Mouse (Mus musculus) liver, adult (tissue): ENCODE data around the gene Ppp4c.

Experiments used
- GATA4 ChIP-seq: IDR thresholded peaks from 2 replicates; pipeline ENCODE4 v1.6.1; 2014; ENCODE audit warnings: mild to moderate bottlenecking, low read length; ENCODE audit not compliant: insufficient replicate concordance

Gene Ppp4c

DNA sequence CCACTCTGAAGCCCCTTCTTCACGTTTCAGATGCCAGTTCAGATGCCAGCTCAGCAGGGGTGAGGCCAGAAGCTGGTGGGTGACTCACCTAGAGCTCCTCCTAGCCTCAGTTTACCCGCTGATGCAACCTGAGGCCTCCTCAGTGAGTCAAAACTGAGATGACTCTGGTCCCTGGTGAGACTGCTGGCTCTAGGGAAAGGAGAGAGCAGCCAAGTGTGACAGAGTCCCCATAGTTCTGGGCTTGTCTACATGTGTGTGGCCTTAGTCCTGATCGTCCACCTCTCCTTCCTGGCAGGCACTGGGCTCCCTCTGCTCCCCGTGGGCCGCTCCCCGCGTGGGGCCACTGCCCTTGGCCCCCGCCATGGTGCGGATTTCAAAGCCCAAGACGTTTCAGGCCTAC, 14.8 kb downstream of the Ppp4c start:
- TF ChIP-seq GATA4: no peak

DNA sequence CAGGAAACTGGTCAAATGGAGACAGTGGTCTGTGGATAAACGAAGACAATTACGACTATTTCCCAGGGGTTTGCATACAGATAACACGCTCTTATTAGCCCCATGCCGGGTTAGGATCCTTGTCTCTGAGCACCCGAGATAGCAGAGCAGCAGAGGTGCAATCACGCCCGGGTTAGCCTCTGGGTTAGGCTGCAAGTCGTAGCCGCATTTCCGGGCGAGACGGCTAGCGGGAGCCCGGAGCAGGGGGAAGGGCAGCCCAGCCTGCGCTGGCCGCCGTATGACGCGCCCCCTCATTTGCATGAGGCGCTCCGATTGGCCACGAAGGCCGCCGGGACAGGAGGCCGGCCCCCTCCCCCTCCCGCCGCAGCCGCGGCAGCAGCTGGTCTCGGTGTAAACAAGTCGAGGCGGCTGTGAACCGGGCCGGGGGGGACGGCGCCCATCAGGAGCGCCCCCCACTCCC, 15.7 kb downstream of the Ppp4c start, which contains the start of gene Ypel3:
Ypel3 (plus strand) TSS at position 358 of the 460 bp plus-strand sequence.
- peak; percentile 85 for TF ChIP-seq GATA4

DNA sequence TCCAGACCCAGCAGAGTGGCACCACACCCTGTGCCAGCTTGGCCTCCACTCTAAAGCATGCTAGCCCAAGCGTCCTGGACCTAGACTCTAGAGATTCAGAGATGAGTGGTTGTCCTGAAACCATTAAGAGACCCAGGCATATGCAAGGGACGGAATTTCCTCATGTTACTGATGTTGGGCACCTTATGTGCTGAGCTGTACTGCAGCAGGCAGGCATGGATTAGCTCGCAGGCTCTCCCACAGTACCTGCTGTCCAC, 16.4 kb downstream of the Ppp4c start:
- no peak for TF ChIP-seq GATA4

DNA sequence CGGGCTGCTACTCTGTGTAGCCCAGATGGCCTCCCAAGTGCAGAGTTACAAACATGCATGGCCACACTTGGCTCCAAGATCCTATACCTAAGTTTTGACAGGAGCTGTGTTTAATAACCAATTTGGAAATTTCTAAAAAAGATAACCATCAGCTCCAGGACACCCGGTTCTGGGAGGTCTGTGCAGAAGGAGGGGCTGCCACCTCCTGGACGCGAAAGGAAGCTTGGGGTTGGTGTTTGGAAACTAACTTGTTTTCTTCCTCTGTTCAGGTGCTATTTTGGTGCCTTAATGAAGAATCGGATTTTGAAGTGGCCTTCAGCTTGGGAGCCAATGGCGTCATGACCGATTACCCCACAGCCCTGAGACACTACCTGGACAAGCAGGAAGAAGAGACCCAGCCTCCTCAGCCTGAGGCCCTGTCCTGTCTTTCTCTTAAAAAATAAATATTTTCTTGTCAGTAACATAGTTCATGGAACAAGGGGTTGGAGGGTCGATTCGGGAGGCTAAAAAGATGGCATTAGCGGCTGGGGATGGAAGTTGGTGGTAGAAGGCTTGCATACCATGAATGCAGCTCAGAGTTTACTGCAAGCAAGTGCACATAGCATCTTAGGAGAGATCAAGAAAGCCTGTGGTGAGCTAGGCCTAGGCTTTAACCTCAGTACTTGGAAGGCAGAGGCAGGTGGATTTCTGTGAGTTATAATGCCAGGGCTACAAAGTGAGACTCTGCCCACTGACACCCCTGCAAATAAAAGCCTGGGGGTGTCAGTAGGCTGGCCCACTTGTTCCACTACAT, 16.9 kb downstream of the Ppp4c start:
- no peak for TF ChIP-seq GATA4

DNA sequence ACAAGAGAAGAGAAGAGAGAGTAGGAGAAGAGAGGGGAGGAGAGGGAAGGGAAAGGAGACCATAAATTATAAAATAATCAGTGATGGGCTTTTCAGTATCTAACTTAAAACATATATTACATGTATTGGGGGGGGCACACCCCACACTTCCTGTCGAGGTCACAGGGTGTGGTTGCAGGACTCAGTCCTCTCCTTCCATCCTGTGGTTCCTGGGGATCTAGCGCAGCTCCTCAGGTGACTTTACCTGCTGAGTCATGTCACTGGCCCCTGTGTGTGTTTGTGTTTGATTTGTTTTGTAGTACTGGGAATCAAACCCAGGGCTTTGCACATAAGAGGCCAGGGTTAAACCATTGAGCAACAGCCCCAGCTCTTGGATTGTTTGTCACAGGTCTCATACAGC, 17.8 kb downstream of the Ppp4c start:
- no peak for TF ChIP-seq GATA4

DNA sequence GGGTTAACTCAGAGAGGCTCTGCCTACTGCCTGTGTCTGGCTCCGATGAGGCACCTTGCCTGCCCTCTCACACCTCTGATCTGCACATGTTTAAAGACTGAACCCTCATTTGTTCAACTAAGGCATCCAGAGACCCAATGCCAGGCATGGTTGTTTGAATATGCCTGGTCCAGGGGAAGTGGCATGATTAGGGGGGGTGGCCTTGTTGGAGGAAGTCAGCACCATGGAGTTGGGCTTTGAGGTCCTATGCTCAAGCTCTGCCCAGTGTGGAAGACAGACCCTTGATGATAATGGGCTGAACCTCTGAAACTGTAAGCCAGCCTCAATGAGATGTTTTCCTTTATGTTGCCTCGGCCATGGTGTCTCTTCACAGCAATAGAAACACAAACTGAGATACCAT, 18.9 kb downstream of the Ppp4c start:
- TF ChIP-seq GATA4: no peak

DNA sequence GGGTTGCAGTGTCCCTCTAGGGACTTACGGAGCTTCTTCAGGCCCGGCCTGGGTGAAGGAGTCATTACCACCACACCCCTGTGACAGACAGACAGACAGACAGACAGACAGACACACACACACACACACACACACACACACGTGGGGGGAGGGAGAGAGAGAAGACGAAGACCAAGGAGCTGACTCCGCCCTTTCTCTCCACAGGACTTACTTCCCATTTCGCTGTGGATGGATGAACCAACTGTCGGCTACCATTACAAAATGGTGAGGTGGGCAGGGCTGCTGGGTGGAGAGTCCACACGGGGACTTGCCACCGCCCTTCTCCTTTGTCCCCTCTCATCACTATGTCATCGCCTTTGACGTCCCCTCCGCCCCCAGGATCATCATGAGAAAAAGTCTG, 21.5 kb downstream of the Ppp4c start:
- TF ChIP-seq GATA4: no peak

DNA sequence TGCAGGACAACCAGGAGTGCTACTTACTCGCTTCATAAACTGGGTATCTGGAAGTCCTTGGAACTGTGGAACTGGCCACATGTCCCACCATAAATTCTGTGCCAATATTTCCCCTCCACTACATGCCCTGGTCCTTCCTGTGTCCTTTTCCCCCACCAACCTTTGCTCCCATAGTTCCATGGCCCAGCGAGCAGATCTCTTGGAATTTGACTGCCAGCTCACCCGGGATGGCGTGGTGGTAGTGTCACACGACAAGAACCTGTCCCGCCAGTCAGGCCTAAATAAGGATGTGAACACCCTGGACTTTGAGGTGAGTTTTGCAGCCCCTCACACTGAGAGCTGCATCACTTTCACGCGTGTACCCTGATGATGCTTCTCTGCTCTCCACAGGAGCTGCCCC, 25.3 kb downstream of the Ppp4c start:
- TF ChIP-seq GATA4: no peak

DNA sequence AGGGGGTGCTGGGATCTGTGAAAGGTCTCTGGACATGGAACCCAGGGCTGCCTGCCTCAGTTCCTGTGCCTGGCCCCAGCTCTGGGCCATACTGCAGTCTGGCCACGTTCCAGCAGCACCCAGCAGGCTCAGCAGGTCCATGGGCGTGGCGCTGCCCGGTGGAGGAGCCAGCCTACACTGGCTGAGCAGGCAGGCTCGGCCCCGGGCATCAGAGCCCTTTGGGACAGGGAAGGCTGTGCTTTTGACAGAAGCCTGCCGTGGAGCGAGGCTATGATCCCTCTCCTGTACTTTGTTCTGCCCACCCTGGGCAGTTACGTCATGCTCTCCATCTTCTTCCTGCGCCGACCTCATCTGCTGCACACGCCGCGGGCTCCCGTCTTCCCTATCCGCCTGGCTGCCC, 26.1 kb downstream of the Ppp4c start, which contains the start of gene Gdpd3:
Gdpd3 (plus strand) TSS at position 134 of the 400 bp plus-strand sequence.
- no peak for TF ChIP-seq GATA4

DNA sequence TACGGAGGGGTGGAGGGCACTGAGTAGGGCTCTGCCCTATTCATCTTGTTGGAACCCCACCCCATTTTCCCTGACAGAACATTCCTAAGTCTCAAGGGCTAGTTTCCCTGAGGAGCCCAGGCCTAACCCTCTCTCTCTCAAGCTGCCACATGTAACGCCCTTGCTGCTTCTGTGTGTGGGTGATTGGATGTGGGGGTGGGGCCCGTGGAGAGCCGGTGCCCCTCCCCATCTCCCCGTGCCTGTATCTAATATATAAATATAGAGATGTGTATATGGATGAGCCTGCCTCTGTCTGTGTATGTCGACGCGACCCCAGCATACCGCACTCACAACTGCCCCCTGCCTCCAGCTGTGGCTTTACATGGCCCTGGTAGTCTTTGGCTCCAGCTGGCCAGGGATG, 26.8 kb downstream of the Ppp4c start:
- TF ChIP-seq GATA4: no peak

DNA sequence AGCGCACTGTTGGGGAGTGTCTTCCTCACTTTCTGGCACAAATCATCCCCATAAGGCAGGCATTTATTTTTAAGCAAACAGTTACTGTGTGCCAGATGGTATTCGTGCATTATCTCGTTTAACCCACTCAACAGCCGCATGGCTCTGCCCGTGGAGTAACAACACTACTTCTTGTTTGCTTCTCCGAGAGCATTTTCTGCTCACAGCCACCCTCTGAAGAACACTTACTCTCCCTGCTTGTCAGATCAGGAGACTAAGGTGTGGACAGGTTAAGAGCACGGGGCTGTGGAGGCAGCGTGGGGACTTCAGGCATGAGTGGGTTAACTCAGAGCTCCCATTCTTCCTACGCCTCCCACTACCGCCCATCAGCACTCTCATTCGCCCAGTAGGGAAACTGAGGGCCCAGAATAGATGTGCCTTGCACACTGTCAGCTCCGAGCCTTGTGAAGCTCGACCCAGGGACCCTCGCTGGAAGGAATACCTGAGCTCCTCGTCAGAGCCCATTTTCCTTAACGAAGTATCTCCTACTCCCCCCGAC, 29.8 kb downstream of the Ppp4c start:
- TF ChIP-seq GATA4: no peak

DNA sequence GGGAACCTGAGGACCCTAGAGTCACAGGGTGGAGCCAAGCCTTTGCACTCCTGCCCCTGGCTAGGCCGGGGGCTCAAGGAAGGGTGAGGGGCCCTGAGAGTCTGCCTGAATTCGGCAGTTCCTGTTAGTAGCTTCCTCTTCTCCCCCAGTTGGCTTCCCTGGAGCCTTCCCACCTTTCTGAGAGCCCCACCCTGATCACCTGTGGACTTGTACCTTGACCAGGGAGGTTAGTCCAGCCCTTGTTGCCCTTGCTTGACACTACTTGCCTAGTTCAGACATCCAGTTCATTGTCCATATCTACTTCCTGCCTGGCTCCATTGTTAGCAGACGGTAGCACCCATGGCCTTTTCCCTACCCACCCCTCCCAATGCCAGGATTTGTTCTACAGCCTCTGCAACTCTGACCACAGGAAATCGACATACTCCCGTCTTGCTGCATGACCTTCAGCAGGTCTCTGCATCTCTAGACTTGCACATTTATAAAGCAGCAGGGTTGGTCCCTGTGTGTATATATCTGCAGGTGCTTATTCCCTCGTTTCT, 30.7 kb downstream of the Ppp4c start:
- no peak for TF ChIP-seq GATA4

DNA sequence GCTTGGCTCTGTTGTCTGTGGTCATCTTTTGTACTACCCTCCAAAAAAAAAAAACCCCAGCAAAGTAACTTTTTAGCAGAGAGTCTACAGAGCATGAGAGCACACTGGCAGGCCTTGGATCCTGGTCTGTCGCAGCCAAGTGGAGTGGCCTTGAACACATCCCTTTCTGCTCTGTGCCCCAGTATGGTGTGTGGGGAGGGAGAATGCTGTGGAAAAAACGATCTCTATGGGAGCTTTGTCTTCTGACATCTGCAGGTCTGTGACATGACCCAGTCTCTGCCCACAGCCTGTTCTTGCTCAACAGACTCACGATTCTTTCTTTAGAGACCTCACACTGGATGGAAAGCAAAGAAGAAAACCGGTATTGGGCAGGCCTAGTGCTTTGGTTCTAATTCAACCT, 31.3 kb downstream of the Ppp4c start:
- no peak for TF ChIP-seq GATA4

DNA sequence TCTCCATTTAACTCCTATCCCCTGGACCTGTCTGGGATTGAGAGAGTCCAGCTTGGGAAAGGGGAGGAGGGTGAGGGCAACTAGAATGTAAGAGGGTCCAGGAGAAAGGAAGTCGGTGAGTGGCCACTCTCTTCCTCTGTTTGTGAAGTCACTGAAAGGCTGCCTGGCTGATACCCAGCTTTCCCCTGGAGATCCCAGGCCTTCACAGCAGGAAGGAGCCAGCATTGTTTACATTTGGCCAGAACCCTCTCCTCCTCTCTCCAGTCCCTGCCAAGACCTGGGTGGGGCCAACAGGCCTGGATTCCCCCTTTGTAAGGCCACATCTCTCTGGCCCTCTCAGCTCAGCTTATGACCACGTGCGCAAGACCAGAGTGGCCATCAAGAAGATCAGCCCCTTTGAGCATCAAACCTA, 31.9 kb downstream of the Ppp4c start:
- no peak for TF ChIP-seq GATA4

DNA sequence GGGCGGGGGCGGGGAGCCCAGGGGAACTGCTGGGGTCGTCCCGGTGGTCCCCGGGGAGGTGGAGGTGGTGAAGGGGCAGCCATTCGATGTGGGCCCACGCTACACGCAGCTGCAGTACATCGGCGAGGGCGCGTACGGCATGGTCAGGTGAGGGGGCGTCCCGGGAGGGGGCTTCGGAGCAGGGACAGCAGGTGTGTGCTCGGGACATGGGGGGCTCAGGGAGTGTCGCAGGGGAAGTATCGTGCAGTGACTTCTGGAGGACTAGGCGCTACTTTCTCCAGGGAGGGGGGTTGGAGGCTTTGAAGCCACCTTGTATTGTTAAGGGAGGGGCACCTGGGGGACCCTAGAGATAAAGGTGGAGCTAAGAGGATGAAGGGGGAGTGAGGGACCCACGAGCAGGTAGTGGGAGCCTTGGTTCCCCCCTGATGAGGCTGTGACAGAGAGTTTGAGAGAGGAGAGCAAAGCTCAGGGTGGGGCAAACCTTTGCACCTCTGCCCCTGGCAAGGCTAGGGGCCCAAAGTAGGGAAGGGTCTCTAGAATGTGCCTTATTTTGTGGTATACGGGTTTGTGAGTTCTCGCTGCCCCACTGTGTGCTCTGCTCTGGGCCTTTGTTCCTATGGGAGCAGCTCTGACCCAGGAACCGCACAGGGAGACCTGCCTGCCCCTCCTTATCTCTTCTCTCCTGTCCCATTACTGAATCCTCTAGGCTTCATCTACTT, 32.5 kb downstream of the Ppp4c start:
- TF ChIP-seq GATA4: no peak
